Mouse (Mus musculus) hindbrain, embryonic 10.5 days (tissue): ENCODE measurements around the gene Morn2. TPM values are rescaled to one million over a fixed set of nuclear protein-coding genes. Genes with fewer than 3 reads are reported as not detected.

Source experiments
- DNase-seq: peaks from one replicate; pipeline ENCODE4 v3.0.0-alpha.2; 2017; ENCODE audit warnings: low spot score
- H3K27ac ChIP-seq: fragments of 300-500 bp; sonication (generic); 2 replicates; pipeline ENCODE4 v1.5.1; 2016; ENCODE audit warnings: mild to moderate bottlenecking, moderate library complexity
- H3K27me3 ChIP-seq: fragments of 300-500 bp; sonication (generic); 2 replicates; pipeline ENCODE4 v1.6.1; 2016; ENCODE audit warnings: mild to moderate bottlenecking; ENCODE audit not compliant: poor library complexity, insufficient read depth, severe bottlenecking
- H3K36me3 ChIP-seq: fragments of 300-500 bp; sonication (generic); 2 replicates; pipeline ENCODE4 v1.6.1; 2016; ENCODE audit warnings: mild to moderate bottlenecking, moderate library complexity
- H3K4me1 ChIP-seq: fragments of 300-500 bp; sonication (generic); replicated peaks from 2 replicates; pipeline ENCODE4 v1.6.1; 2016; ENCODE audit warnings: mild to moderate bottlenecking
- H3K4me3 ChIP-seq: fragments of 300-500 bp; sonication (generic); 2 replicates; pipeline ENCODE4 v1.5.1; 2016; ENCODE audit warnings: mild to moderate bottlenecking, moderate library complexity
- H3K9me3 ChIP-seq: fragments of 300-500 bp; sonication (generic); 2 replicates; pipeline ENCODE4 v1.6.1; 2016; ENCODE audit warnings: mild to moderate bottlenecking, moderate library complexity
- WGBS: fragments of 180-500 bp; shearing (Covaris S2); methylation state at CpG from one replicate; pipeline ENCODE4 v1.1.7; 2016; 5-methylcytosine and 5-hydroxymethylcytosine counted together
- polyA plus RNA-seq: library from polyadenylated mRNA; unstranded; fragments of >200 nt; fragmentation: Nextera tagmentation; extraction: Ambion mirVana; gene quantifications from 2 replicates; pipeline ENCODE4 v1.2.1, GENCODE M21; 2016

Morn2 gene
- polyA plus RNA-seq, 1 experiment from 2014 or later = 34.5 TPM

DNA sequence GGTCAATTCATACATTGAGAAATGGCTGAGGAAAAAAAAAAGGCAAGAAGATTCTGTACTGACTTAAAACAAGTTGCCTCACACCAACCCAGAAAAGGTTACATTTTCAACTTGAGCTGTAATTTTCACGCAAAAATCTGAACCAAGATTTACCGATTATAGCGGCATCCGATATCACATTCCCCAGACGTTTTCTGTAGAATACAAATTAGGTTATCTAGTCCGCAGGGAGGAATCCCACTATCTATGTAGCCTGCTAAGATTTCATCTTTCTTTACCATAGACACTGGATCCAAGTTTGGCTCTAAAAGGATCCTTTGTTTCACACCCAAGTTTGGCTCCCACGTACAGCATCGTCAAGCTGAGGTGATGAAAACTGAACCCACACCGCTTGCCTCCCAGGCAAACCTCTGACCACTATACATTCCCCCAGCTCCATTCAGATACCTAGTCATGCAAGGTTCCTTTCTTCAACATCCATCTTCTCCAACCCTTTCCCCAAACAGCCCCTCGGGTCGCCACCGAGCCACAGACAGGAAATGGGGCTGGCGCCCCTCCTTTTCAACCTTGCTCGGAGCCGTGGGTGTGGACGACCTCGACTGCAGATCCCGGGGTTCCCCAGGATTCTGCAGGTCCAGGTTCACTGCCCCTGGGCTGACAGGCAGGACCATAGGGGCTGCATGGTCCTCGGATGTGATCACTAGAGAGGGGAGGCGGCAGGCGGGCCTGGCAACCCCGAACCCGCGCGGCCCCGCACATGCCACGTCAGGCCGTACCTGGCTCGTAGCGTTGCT is 526 bp upstream of the Morn2 start:
- no peaks in the 10 kb centered on the region for H3K9me3 ChIP-seq
- H3K27me3 ChIP-seq = no peaks in the 10 kb centered on the region
- WGBS = 1% methylated on average over 30 of the region's 30 CpGs
- peak overlapping the region; percentile 64 for H3K4me3 ChIP-seq
- H3K4me1 ChIP-seq = peaks cover 11% of the 10 kb centered on the region
- no peaks in the 10 kb centered on the region for H3K36me3 ChIP-seq
- H3K27ac ChIP-seq = peak overlapping the region; percentile 94
- DNase-seq = no peak

DNA sequence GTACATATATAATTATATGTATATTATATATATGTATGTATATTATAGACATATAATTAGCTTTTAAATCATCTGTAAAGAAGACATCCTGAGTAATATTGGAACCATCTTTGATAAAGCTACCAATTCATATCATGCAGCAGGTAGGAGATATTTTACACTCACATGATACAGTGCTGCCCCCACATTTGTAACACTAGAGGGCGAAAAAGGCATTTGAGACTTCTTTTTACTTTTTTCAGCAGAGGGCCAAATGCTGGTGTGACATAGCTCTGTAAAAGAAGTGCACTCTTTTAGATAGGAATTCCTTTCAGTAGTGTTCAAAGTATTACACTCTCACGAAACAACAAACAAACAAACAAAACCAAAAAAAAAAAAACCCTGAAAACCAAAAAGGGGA is 1.1 kb downstream of the Morn2 start:
- Histone ChIP-seq H3K27ac (no peak overlapping the region), H3K4me1 (peaks cover 11% of the 10 kb centered on the region), H3K27me3 (no peaks in the 10 kb centered on the region), H3K9me3 (no peaks in the 10 kb centered on the region), H3K36me3 (no peaks in the 10 kb centered on the region), H3K4me3 (no peak overlapping the region)
- 20% methylated on average over 2 of the region's 2 CpGs for WGBS
- no peak for DNase-seq

DNA sequence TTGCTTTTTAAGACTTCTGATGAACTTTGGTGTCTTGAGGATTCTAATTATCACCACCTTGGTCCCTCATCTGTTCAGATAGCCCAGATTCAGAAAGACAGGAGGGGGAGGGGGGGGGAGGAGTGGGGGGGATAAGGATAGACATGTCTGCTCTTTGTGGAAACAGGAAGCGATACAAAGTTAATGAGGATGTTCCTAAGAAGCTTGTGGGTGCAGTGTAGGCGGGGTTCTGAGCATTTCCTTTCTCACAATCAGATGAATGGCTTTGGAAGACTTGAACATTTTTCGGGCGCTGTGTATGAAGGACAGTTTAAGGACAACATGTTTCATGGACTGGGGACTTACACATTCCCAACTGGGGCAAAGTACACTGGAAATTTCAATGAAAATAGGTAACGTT is 5.3 kb downstream of the Morn2 start:
- Histone ChIP-seq H3K27ac (no peak overlapping the region), H3K27me3 (no peaks in the 10 kb centered on the region), H3K36me3 (no peaks in the 10 kb centered on the region), H3K4me3 (no peak overlapping the region), H3K4me1 (no peaks in the 10 kb centered on the region), H3K9me3 (no peaks in the 10 kb centered on the region)
- DNase-seq = no peak
- 90% methylated on average over 5 of the region's 5 CpGs for WGBS

DNA sequence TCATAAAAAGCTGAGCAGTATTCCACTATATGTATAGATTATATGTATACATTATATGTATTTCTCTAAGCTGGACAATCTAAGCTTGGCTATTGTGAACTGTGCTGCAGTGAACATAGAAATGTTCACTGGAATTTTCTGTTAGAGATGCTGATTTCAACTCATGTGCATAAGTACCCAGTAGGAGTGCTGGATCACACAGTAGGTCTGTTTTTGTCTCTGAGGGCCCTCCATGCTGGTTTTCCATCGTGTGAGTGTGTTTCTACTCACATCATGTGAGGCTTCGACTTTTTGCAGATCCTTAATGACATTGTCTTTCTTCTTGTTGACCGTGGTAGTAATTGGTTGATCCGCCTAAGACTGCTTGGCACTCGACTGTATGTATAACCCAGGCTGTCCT is 8.8 kb downstream of the Morn2 start:
- WGBS = 91% methylated on average over 5 of the region's 5 CpGs
- H3K9me3 ChIP-seq = no peaks in the 10 kb centered on the region
- H3K4me1 ChIP-seq = no peaks in the 10 kb centered on the region
- H3K27ac ChIP-seq = no peak overlapping the region
- H3K4me3 ChIP-seq = no peak overlapping the region
- H3K27me3 ChIP-seq = no peaks in the 10 kb centered on the region
- DNase-seq = no peak
- H3K36me3 ChIP-seq = no peaks in the 10 kb centered on the region

DNA sequence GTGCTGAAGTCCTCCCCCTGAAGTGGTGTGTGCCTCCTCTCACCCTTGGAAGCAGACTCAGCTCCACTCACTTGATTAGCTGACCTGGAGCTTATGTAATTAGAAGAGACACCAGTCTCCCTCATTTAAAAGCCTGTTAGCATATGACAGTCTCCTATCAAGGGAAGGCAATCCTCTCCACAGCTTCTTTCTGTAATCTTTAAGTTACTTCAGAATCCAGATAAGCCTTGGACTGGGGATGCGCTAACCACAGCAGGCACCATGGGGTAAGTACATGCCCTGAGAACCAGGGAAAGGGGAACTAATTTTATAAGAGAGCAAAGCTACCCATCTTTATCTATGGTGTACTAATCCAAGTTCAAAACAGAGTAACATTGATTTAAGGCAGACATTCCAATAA is 17.2 kb downstream of the Morn2 start, which contains the start of gene Arhgef33:
Gene Arhgef33, plus strand, starts transcription at position 157 of the 400 bp plus-strand sequence.
- H3K27ac ChIP-seq = no peak within 1 kb of the TSS
- no peaks in the 10 kb centered on the region for H3K4me1 ChIP-seq
- H3K36me3 ChIP-seq = no peaks in the 10 kb centered on the region
- WGBS = 92% methylated on average over 1 of the region's 1 CpGs
- no peak within 1 kb of the TSS for H3K4me3 ChIP-seq
- H3K9me3 ChIP-seq = no peaks in the 10 kb centered on the region
- no peak for DNase-seq
- no peaks in the 10 kb centered on the region for H3K27me3 ChIP-seq

DNA sequence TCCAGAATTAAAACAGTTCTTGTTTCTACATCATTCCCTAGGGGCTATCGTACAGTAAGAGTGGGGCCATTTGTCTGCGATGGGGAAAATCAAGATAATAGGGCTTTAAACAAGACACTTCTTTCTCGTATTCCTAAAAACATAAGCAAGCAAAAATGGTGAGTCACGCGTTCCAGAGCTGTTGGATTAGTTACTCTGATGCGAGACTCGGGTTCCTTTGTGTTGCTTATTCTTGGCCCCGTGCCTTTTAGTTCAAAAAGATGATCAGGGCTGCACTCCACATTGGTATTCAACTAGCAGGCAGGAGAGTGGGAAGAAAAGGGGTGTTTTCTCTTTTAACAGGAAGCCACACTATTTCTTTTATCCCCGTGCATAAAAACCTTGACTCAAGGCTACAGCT is 21.8 kb downstream of the Morn2 start:
- Histone ChIP-seq H3K36me3 (no peaks in the 10 kb centered on the region), H3K4me3 (no peak overlapping the region), H3K27ac (no peak overlapping the region), H3K9me3 (no peaks in the 10 kb centered on the region), H3K27me3 (no peaks in the 10 kb centered on the region), H3K4me1 (no peaks in the 10 kb centered on the region)
- WGBS = 85% methylated on average over 9 of the region's 9 CpGs
- DNase-seq = no peak

DNA sequence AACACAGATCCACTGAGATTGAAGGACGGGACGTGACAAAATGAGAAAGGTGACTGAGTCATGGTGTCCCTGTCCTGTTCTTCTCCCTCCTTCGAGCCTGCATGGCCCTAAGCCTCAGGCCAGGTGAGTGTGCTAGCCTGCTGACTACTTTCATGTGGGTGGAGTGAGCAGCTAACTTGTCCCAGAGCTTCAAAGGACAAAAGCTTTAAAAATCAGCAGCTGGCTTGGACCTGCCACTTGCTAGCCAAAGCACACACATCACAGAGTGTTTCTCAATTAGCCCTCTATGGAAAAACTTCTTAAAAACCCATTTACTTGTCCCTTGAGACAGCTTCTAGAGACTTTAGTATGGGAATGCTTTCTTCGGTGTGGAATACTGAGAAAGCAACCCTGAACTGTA is 22.4 kb downstream of the Morn2 start:
- Histone ChIP-seq H3K27ac (no peak overlapping the region), H3K4me1 (no peaks in the 10 kb centered on the region), H3K9me3 (no peaks in the 10 kb centered on the region), H3K4me3 (no peak overlapping the region), H3K36me3 (no peaks in the 10 kb centered on the region), H3K27me3 (no peaks in the 10 kb centered on the region)
- 89% methylated on average over 4 of the region's 4 CpGs for WGBS
- DNase-seq = no peak

DNA sequence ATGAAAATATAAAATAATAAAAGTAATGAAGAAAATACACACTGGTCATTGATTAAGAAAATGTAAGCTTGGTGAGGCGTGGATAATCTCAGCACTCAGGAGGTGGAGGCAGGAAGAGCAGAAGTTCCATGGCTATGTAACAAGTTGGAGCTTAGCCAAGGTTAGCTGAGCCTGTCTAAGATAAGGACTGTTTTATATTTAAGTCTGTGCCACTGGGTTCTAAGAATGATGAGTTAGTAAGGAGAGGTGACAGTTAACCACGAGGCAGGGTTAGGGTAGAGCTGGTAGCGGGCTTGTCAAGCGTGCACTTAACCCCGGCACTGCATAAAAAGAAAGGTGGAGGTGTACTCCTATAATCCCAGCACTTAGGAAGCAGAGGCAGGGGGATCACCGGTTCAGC is 32.2 kb downstream of the Morn2 start:
- Histone ChIP-seq H3K9me3 (no peaks in the 10 kb centered on the region), H3K27me3 (no peaks in the 10 kb centered on the region), H3K36me3 (no peaks in the 10 kb centered on the region), H3K4me1 (no peaks in the 10 kb centered on the region), H3K4me3 (no peak overlapping the region), H3K27ac (no peak overlapping the region)
- WGBS = 91% methylated on average over 6 of the region's 6 CpGs
- DNase-seq = no peak

DNA sequence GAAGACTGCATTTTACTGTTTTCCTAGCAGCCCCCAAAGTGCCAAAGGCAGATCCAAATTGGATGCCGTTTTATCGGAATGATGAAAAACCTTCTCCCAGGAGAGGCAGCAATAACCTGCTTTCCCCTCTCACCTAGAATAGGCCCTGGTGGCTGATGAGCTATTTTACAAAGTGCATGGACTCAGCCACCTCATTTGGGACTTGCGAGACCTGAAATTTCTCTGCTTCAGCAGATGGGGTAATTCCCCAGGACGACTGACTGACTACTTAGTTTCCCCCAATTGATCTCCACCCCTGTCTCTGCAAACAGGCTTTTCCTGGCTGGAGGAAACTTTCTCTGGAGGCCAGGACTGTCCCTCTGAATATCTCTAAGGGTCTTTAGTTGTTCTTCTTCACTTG is 33.0 kb downstream of the Morn2 start:
- Histone ChIP-seq H3K9me3 (no peaks in the 10 kb centered on the region), H3K36me3 (no peaks in the 10 kb centered on the region), H3K27me3 (no peaks in the 10 kb centered on the region), H3K27ac (no peak overlapping the region), H3K4me1 (no peaks in the 10 kb centered on the region), H3K4me3 (no peak overlapping the region)
- 84% methylated on average over 4 of the region's 4 CpGs for WGBS
- no peak for DNase-seq

DNA sequence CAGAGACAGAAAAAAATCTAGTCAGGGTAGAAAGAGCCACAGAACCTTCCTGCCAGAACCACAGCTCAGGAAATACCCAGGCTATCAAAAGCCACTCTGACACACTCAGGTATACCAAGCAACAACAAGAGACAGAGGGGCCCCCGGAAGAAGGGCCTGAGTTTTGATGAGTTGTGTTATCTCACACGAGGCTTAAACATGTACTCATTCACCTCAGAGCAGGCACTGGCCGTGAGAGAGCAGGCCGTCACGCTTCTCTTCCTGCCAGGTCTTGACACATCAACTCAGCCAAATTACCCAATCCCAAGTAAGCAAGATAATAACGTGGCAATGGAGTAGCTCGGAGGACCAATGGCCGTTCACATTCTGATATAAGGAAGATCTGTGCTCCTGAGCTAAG is 33.7 kb downstream of the Morn2 start:
- Histone ChIP-seq H3K27me3 (no peaks in the 10 kb centered on the region), H3K36me3 (no peaks in the 10 kb centered on the region), H3K27ac (no peak overlapping the region), H3K9me3 (no peaks in the 10 kb centered on the region), H3K4me1 (no peaks in the 10 kb centered on the region), H3K4me3 (no peak overlapping the region)
- no peak for DNase-seq
- WGBS = 80% methylated on average over 8 of the region's 8 CpGs

DNA sequence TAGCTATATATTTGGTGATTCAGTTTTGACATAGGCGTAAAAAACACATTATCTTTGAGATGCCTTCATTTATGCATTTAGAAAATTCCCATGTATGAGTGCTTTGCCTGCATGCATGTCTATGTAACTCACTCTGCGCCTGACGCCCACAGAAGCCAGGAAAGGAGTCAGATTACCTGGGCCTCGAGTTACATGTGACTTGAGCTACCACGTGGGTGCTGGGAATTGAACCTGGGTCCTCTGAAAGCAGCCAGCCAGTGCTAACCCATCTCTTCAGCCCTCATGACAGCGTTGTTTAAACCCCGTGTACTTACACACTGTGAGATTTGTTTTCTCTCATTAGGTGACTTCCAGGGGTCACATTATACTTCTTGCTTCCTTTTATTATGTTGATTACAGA is 34.5 kb downstream of the Morn2 start:
- Histone ChIP-seq H3K27ac (no peak overlapping the region), H3K36me3 (no peaks in the 10 kb centered on the region), H3K4me3 (no peak overlapping the region), H3K27me3 (no peaks in the 10 kb centered on the region), H3K4me1 (no peaks in the 10 kb centered on the region), H3K9me3 (no peaks in the 10 kb centered on the region)
- 81% methylated on average over 7 of the region's 7 CpGs for WGBS
- no peak for DNase-seq

DNA sequence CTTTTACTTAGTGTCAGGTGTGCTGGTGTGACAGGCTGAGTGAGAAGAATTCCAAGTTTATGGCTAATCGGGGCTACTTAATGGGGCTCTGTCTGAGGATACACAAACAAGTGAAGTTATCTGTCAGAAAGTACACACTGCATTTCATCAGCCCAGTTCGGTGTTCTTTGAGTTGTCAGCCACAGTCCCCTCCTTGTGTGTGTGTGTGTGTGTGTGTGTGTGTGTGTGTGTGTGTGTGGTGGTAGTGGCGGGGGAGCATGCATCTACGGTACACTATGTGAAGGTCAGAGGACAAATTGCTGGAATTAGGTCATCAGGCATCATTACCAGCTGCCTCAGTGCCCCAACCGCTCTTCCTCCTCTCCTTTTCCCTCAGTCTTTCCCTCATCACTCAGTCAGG is 35.5 kb downstream of the Morn2 start:
- WGBS = 90% methylated on average over 5 of the region's 5 CpGs
- H3K36me3 ChIP-seq = no peaks in the 10 kb centered on the region
- DNase-seq = no peak

DNA sequence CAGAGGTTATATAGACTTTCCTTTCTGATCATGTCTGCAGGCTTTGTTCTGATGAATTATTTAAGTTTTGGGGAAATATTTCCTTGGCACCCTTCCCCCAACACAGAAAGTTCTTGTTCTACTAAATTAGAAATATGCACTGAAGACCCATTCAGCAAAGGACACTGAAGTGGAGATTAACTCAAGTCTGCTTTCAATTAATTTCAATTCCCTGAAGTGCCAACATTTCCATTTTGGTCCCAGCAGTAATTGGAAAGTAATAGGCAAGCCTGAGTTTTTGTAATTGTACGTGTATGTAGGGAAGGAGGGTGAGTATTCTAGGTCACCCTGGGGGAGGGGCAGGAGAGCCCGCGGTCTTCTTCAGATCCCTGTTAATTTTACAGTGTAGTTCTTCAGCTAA is 36.4 kb downstream of the Morn2 start:
- H3K9me3 ChIP-seq = no peaks in the 10 kb centered on the region
- H3K27me3 ChIP-seq = no peaks in the 10 kb centered on the region
- H3K36me3 ChIP-seq = no peaks in the 10 kb centered on the region
- H3K27ac ChIP-seq = no peak overlapping the region
- no peak for DNase-seq
- 76% methylated on average over 3 of the region's 3 CpGs for WGBS
- no peaks in the 10 kb centered on the region for H3K4me1 ChIP-seq
- H3K4me3 ChIP-seq = no peak overlapping the region

More for the DNA sequence above, 35.5 kb downstream of the Morn2 start:
- Histone ChIP-seq H3K4me1 (no peaks in the 10 kb centered on the region), H3K4me3 (no peak overlapping the region), H3K27ac (no peak overlapping the region), H3K27me3 (no peaks in the 10 kb centered on the region), H3K9me3 (no peaks in the 10 kb centered on the region)

DNA sequence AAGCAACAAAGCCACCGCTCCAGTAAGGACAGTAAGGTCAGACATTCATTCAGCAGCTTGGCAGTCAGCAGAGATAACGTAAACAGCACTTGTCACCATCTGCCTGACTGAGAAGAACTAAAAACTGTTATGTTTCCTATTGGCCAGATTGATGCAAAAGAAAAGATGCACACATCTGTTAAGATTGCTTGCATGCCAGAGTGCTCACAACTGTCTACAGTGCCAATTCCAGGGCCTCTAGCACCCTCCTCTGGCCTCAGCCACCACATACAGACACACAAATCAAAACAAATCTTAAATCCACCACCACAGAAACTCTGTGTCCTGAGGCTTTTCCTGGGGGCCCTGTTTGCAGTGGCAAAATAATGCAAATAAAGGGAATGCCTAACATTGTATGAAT is 42.4 kb downstream of the Morn2 start:
- H3K9me3 ChIP-seq = no peaks in the 10 kb centered on the region
- no peak overlapping the region for H3K27ac ChIP-seq
- no peak for DNase-seq
- no peaks in the 10 kb centered on the region for H3K36me3 ChIP-seq
- 85% methylated on average over 2 of the region's 2 CpGs for WGBS
- no peaks in the 10 kb centered on the region for H3K27me3 ChIP-seq
- H3K4me1 ChIP-seq = no peaks in the 10 kb centered on the region
- H3K4me3 ChIP-seq = no peak overlapping the region
